Mouse (Mus musculus) small intestine, adult 2 months (tissue): ENCODE results near the gene Pdgfra.

ENCODE experiments used
- CTCF ChIP-seq: fragments of 200-500 bp; IDR thresholded peaks from 2 replicates; pipeline ENCODE4 v1.5.1; 2012; ENCODE audit warnings: low read depth, mild to moderate bottlenecking, control low read depth, inconsistent platforms, low read length, moderate library complexity, mixed read lengths; ENCODE audit not compliant: insufficient replicate concordance, insufficient read length; ENCODE audit errors: extremely low read depth
- POLR2A ChIP-seq: fragments of 200-500 bp; IDR thresholded peaks from 2 replicates; pipeline ENCODE4 v1.6.1; 2012; ENCODE audit warnings: low read depth, mild to moderate bottlenecking, control low read depth, inconsistent platforms, low read length, moderate library complexity

DNA sequence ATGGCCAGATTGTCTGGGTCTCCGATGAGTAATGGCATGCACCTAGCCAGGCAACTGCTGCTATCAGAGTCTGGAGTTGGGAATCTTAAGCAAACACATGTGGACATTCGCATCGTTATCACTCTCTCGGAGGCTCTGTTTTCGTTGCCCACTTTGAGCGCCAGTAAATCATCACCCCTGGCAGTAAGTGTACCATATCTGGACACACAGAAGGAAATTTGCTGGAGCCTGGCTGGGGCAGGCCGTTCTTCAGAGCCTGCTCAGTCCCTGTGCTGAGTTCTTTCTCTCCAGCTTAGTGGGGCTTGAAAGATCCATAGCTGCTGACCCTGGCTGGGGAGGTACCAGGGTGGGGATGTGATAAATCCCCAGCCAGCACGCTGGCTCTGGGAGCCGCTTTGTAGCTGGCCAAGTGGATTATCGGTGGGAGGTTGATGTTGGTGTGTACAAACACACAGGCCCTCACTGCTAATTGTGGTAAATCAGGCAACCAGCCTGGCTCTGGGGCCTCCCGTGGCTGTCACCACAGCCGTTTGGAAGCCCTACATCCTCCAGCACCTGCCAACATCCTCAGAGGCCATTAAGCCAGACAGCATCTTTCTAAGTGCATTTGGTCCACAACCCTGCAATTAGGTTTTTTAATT lies 8.6 kb downstream of the Pdgfra start:
- no peak for TF ChIP-seq POLR2A
- no peak for TF ChIP-seq CTCF
